Mouse (Mus musculus): ENCODE results near the gene Fam89b. TPM values are rescaled to one million over a fixed set of nuclear protein-coding genes. Genes with fewer than 3 reads are reported as not detected.

The Fam89b gene
- total RNA-seq, 2 experiments from 2014 or later: 29.3 to 32.6 TPM

DNA sequence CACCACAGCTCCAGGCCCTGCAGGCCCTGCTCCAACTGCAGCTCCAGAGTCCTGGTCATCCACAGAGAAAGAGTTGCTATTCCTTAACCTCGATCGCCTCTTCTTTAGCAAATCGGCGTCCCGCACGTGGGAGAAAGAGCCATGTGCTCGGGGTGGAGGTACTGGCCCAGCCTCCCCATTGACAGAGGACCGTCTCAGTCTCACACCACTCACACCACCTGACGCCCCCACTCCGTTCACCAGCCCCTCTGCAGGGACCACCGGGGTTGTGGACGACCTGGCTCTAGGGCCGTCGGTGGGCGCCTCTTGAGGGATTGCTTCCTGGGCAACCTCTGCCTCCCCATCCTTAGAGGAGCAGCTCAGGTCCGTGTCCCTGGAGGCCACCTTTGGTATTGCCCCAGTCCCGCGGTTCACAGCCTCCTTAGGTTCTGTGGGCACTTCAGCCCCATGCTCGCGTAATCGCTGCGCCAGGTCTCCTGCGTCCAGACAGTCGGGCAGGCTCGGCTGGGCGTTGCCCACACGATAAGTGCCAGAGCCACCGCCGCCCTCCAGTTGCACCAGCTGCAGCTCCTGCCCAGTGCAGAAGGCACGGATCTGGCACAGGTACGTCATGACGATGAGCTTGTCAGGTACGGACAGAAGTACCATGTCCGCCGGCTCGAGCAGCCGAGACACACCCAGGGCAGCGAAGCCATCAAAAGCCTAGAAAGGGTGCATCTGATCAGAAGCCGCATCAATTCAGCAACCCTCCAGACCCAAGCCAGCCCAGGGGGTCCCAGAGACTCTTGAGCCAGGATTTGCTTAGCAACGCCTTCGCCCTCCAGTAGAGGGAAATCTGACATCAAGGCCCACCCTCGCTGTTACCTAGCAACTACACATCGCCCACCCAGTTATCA is 13.4 kb downstream of the Fam89b start:
- intact Hi-C loops (cut with DNase I): no loop called here
- DNase-seq: no peak

GRCm38 (mm10) chr19:5713730-5714129 is 15.7 kb downstream of the Fam89b start:
- intact Hi-C loops (cut with DNase I): loop anchor here (1.0 kb wide), 1 partner anchor 11 kb away; no protein-coding TSS in a partner anchor
- peak; percentile 71 to 78 for DNase-seq

- no peak for DNase-seq
- intact Hi-C loops (cut with DNase I): no loop called here
Measured at GRCm38 (mm10) chr19:5713255-5713654, 16.2 kb downstream of the Fam89b start.

- no peak for DNase-seq
- intact Hi-C loops (cut with DNase I): loop anchor here (1.0 to 2.0 kb wide), 3 partner anchors 15 to 67 kb away; no protein-coding TSS in a partner anchor
Measured at GRCm38 (mm10) chr19:5711907-5712460, 17.5 kb downstream of the Fam89b start.

DNA sequence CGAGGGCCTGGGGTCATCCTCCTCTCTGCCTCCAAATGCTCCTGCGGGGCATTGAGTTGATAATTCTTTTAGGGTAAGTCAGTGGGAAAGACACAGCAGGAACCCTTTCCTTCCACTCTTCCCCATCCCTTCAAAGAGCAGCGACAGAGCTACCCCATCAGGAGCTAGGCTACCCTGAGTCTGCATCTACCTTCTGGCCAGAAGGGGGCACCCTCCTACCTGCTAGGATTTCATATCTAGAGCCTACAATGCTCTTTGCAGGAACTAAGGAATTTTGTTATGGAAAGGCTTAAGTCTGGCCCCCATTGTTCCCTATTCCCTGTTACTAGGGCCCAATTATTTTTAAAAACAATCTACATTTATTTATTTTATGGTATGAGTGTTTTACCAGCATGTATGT is 18.2 kb downstream of the Fam89b start:
- DNase-seq: peak; percentile 72 to 78
- intact Hi-C loops (cut with DNase I): loop anchor here (1.0 to 2.0 kb wide), 3 partner anchors 16 to 68 kb away; no protein-coding TSS in a partner anchor

GRCm38 (mm10) chr19:5710581-5710980 is 18.9 kb downstream of the Fam89b start:
- DNase-seq: no peak
- intact Hi-C loops (cut with DNase I): loop anchor here (2.0 kb wide), 1 partner anchor 18 kb away; no protein-coding TSS in a partner anchor

DNA sequence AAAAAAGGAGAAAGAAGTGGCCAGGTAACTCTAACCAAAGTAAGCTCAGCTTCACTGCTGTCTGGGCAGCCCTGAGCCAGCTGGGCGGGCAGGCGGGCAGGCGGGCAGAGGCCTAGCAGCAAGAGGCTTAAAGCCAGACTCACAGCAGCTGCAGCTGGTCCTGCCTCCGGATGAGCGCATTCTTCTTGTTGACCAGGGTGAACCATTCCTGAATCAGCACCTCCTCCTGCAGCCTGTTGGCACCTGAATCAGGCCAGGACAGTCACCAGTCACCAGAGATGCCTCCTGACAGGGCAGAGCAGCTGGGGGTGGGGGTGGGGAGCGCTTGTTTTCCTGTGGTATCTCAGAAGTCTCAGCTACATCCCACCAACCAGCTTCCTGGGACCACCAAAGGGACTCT is 19.4 kb downstream of the Fam89b start:
- intact Hi-C loops (cut with DNase I): loop anchor here (2.0 kb wide), 1 partner anchor 17 kb away; no protein-coding TSS in a partner anchor
- no peak for DNase-seq

DNA sequence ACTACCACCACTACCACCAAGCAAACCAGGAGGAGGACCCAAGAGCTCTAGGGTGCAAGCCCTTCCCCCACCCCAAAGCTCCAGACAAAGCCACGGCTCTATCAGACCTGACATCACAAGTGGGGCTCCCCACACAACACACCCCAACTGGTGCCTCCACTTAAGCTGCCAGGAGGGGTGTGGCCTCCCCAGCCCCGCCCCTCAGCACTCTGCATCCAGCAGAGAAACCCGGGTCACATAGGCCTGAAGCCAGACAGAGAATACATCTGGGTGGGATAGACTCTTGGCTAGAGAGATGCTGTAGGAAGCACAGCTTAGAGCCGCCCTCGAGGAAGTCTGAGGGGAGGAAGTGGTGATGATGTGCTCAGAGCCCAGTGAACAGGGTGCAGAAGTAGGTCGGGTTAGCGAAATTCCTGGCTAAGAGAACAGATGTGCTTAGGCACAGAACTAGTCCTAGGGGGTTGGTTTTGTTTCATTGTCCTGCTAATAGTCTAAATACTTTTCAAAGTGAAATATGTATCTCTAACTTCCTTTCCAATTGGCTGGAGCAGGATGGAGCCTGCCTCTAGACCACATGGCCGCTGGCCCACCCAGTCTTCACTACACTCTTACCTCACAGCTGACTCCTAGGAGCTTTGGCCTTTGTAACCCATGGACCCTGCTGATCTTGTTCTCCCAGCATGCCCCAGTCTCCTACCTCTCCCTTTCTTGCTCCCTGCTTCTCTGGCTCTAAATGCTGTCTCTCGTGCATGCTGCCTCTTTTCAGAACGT is 24.5 kb downstream of the Fam89b start:
- intact Hi-C loops (cut with DNase I): loop anchor here (5.0 kb wide), 1 partner anchor 152 kb away; no protein-coding TSS in a partner anchor
- DNase-seq: no peak

DNA sequence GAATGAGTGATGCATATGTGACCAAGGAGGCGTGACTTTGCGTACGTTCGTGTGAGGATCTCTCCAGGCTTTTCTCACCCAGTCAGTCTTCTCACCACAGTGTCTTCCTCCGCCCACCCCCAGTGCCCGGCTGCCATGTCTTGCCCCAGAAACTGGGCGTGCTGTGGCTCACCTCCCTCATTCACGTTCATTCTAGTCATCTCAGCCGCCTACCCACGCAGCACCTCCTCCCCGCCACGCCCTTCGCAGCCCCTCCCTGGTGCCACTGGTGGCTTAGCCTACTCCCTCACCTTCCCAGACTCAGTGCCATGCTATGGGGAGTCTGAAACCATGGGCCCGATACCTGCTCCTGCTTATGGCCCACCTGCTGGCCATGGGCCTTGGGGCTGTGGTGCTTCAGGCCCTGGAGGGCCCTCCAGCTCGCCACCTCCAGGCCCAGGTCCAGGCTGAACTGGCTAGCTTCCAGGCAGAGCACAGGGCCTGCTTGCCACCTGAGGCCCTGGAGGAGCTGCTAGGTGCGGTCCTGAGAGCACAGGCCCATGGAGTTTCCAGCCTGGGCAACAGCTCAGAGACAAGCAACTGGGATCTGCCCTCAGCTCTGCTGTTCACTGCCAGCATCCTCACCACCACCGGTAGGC is 25.2 kb downstream of the Fam89b start, which contains the start of gene Kcnk7:
Gene Kcnk7 (plus strand): TSS at position 205 of the 638 bp plus-strand sequence.
- intact Hi-C loops (cut with DNase I): loop anchor here (5.0 kb wide), 1 partner anchor 153 kb away; no protein-coding TSS in a partner anchor
- DNase-seq: no peak

DNA sequence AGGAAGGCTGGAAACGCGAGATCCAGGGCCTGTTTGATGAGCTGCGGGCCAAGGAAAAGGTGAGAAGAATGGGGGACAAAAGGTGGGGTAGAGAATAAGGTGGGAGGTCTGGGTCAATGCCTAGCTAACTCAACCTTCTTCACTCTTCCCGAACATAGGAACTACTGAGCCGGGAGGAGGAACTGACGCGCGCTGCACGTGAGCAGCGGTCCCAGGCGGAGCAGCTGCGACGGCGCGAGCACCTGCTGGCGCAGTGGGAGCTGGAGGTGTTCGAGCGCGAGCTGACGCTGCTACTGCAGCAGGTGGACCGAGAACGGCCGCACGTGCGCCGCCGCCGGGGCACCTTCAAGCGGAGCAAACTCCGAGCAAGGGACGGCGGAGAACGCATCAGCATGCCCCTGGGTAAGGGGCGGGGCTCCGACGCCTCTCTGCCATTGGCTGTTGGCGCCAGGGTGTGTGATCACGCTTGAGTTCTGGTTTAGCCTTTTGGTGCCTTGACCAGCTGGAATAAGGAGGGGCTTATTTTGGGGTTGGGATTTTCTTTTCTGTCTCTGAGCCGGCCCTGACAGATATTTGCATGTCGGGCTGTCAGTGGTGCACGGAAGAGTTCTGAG is 33.5 kb downstream of the Fam89b start:
- intact Hi-C loops (cut with DNase I): no loop called here

DNA sequence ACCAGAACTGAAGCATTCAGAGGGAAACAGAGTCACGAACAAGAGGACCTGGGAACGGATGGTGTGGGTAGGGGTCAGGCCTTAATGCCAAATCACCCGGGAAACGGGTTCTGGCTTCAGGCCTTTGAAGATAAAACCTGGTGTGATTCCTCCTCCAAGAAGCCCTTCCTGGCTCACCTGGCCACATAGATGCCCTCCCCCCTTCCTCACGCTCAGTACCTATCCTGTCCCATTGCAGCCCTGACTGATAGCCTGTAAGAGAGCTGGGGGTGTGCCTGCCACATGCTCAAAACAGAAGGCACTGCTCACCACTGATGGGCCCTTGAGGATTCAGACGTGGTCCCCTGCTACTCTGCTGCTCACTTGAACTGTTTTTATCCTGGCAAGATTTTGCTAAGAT is 35.7 kb downstream of the Fam89b start:
- no peak for DNase-seq
- intact Hi-C loops (cut with DNase I): loop anchor here (2.0 to 5.0 kb wide), 3 partner anchors 17 to 258 kb away; no protein-coding TSS in a partner anchor

More for the DNA sequence above, 33.5 kb downstream of the Fam89b start:
- no peak for DNase-seq

DNA sequence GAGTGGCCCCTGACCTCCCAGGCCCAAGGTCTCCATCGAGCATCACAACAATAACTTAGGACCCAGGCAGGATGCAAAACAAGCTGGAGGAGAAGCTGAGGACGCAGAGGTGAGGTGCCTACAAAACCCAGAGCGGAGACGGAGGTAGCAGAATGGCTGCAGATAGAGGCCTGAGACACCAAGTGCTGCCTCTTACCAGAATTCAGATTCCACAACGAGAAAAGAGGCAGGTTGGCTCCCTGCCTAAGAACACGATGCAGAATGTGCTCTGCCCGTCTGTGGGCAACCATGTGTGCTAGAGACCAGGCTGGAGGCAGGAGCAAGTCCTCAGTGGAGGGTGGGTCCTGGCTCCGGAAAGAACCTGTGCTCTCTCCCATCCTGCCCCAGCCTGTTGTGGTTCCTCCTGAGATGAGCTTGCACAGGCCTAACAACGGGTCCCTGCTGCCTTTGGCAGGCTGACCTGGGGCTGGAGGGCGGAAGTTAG is 36.5 kb downstream of the Fam89b start:
- intact Hi-C loops (cut with DNase I): loop anchor here (2.0 to 5.0 kb wide), 3 partner anchors 18 to 259 kb away; no protein-coding TSS in a partner anchor

DNA sequence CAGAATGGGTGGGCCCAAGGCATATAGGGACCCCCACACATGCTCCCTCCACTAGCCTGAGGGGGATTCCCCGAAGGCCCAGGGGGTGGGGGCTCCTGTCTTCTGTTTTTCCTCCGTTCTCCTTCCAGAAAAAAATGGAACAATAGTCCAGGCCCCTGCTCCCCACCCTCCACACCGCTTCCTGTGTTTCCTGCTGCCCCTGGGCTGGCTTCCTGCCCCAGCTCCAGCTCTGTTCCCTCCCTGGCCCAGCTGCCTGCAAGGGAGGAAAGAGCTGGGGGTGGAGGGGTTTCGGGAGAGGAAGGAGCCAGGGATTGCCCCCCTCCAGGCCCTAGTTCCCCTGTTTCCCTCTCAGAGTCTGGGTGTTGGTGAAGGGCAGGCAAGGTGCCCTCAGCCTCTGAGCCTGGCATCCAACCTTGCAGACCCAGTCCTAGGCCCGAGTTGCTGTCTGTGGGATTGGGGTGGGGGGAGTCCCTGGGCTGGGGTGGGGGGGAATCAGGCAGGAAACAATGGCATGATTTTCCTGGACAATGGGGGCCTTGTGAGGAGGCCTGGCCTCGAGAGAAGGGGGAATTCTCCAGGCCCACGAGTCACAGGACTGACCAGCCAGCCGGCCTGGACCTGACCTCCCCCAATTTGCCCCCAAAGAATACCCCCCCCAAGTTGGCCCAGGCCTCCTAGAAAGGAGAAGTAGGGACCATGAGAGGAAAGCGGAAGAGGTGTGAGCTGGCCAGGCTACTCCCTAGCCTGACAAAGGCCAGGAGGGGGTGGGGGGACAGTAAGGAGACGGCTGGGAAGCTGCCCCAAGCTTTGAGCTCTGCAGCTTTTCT is 37.2 kb downstream of the Fam89b start:
- intact Hi-C loops (cut with DNase I): loop anchor here (2.0 to 5.0 kb wide), 3 partner anchors 19 to 260 kb away; no protein-coding TSS in a partner anchor
- DNase-seq: peak; percentile 72 to 80

More for the DNA sequence above, 36.5 kb downstream of the Fam89b start:
- DNase-seq: peak in 1 of 2 experiments; percentile 44

DNA sequence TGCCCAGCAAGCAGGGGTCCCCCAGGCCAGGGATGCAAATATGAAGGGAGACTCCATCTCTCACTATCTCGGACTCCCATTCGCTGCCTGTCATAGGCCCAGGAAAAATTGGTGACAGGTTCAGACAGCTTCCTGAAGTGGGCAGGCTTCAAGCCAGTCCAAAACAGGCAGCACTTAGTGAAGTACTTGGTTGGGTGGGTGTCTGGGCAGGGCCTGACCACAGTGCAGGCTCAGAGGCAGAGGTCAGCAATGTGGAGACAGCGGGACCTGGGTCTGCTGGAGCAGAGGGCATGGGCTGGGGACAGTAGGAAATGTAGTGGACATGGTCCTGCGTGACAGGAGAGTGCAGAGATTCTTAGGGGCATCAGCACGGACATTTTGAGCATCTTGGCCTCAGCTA is 37.9 kb downstream of the Fam89b start:
- DNase-seq: no peak
- intact Hi-C loops (cut with DNase I): loop anchor here (5.0 kb wide), 1 partner anchor 261 kb away; no protein-coding TSS in a partner anchor

GRCm38 (mm10) chr19:5690343-5690735 is 39.1 kb downstream of the Fam89b start:
- intact Hi-C loops (cut with DNase I): loop anchor here (5.0 kb wide), 1 partner anchor 262 kb away; no protein-coding TSS in a partner anchor
- peak in 1 of 2 experiments; percentile 15 for DNase-seq

- peak; percentile 85 to 88 for DNase-seq
Measured at GRCm38 (mm10) chr19:5689565-5690342, 39.7 kb downstream of the Fam89b start.

DNA sequence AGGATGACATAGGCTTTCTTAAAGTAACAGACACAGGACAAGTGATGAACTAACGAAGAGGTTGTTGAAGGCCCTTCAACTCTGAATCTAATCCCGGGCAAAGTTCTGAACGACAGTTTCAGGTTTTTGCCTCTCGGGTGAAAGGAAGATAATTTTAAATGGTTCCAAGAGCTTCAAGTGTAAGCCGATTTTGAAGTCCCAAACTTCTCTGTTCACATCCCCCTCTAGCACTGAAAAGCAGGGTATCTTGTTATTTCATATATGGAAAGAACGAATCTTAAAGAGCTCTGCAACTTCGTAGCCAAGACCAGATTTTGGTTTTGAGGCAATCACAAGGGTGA is 40.4 kb downstream of the Fam89b start:
- no peak for DNase-seq
- intact Hi-C loops (cut with DNase I): loop anchor here (1.0 to 2.0 kb wide), 2 partner anchors 38 to 52 kb away; partner anchors contain the start of gene Rela

More at GRCm38 (mm10) chr19:5689565-5690342, 39.7 kb downstream of the Fam89b start:
- intact Hi-C loops (cut with DNase I): loop anchor here (1.0 to 5.0 kb wide), 3 partner anchors 38 to 263 kb away; partner anchors contain the start of gene Rela

Data from heart, postnatal 36 days (tissue).